32 mouse cellular contexts compared by ENCODE assay signal in genomic region chr2:132936176-132936575, GRCm38 (mm10). TPM values are rescaled to one million over a fixed set of nuclear protein-coding genes. Genes with fewer than 3 reads are reported as not detected.
"Had no signal": no experiment of that assay in that cellular context is flagged by ENCODE, and none has a peak within 500 bp of the region (broad histone marks: within the 10 kb centered on the region; RNA-seq: fewer than 3 reads in every experiment).

No protein-coding gene starts in this region.

- ATAC-seq: liver, embryonic 12.5 days; liver, postnatal 0 days; lung, postnatal 0 days; midbrain, embryonic 13.5 days; midbrain, embryonic 16.5 days had no signal

- DNase-seq: left cerebral cortex, postnatal 4 days; liver; liver, embryonic 13.5 days; liver, postnatal 0 days; lung, adult 18-20 months; lung, adult 2 months; lung, embryonic 14.5 days; lung, postnatal 10 days; lung, postnatal 14 days; lung, postnatal 36 days; lung, postnatal 4 days; midbrain, embryonic 14.5 days had no signal

- H3K9me3 ChIP-seq: limb, embryonic 10.5 days; limb, embryonic 12.5 days; limb, embryonic 13.5 days; limb, embryonic 15.5 days; liver, embryonic 12.5 days; liver, embryonic 13.5 days; liver, embryonic 15.5 days; lung, embryonic 15.5 days; midbrain, embryonic 10.5 days; midbrain, embryonic 12.5 days; midbrain, embryonic 13.5 days had no signal

- H3K9ac ChIP-seq: limb, embryonic 12.5 days; limb, embryonic 13.5 days; limb, embryonic 15.5 days; liver, embryonic 12.5 days; liver, embryonic 13.5 days; liver, embryonic 14.5 days; liver, embryonic 15.5 days; liver, postnatal 0 days; lung, embryonic 14.5 days; lung, embryonic 15.5 days; midbrain, embryonic 12.5 days; midbrain, embryonic 13.5 days had no signal

- H3K4me3 ChIP-seq: left cerebral cortex, adult 2 months; limb, embryonic 10.5 days; limb, embryonic 12.5 days; limb, embryonic 13.5 days; limb, embryonic 15.5 days; liver, embryonic 12.5 days; liver, embryonic 13.5 days; liver, embryonic 15.5 days; lung, embryonic 15.5 days; megakaryocyte, embryonic 14.5 days; midbrain, embryonic 10.5 days; midbrain, embryonic 12.5 days; midbrain, embryonic 13.5 days; myocyte had no signal

- H3K27me3 ChIP-seq: limb, embryonic 12.5 days; limb, embryonic 13.5 days; liver, embryonic 12.5 days; liver, embryonic 13.5 days; liver, embryonic 15.5 days; lung, embryonic 15.5 days; midbrain, embryonic 12.5 days; midbrain, embryonic 13.5 days had no signal

- H3K4me1 ChIP-seq: limb, embryonic 10.5 days; limb, embryonic 12.5 days; limb, embryonic 13.5 days; limb, embryonic 15.5 days; liver, embryonic 12.5 days; liver, embryonic 13.5 days; liver, embryonic 15.5 days; lung, embryonic 15.5 days; megakaryocyte, embryonic 14.5 days; midbrain, embryonic 10.5 days; midbrain, embryonic 12.5 days; midbrain, embryonic 13.5 days had no signal

- H3K27ac ChIP-seq: left cerebral cortex, adult 2 months; limb, embryonic 10.5 days; limb, embryonic 12.5 days; limb, embryonic 13.5 days; limb, embryonic 15.5 days; liver, embryonic 12.5 days; liver, embryonic 13.5 days; liver, embryonic 14.5 days; liver, embryonic 15.5 days; lung, embryonic 15.5 days; macrophage; midbrain, embryonic 10.5 days; midbrain, embryonic 12.5 days; midbrain, embryonic 13.5 days had no signal

- H3K36me3 ChIP-seq: limb, embryonic 10.5 days; limb, embryonic 12.5 days; limb, embryonic 13.5 days; limb, embryonic 15.5 days; liver, embryonic 12.5 days; liver, embryonic 13.5 days; liver, embryonic 15.5 days; lung, embryonic 15.5 days; midbrain, embryonic 10.5 days; midbrain, embryonic 12.5 days; midbrain, embryonic 13.5 days had no signal

- H3K4me2 ChIP-seq: limb, embryonic 12.5 days; limb, embryonic 13.5 days; limb, embryonic 15.5 days; liver, embryonic 11.5 days; liver, embryonic 12.5 days; liver, embryonic 13.5 days; liver, embryonic 15.5 days; lung, embryonic 14.5 days; lung, embryonic 15.5 days; midbrain, embryonic 11.5 days; midbrain, embryonic 12.5 days; midbrain, embryonic 13.5 days had no signal

RNA-seq across cellular contexts. Expression of gene Fermt1, which starts 9.5 kb away (rescaled TPM):
- polyA plus RNA-seq: liver, embryonic 15.5 days; macrophage; midbrain, embryonic 13.5 days; midbrain, embryonic 14.5 days; midbrain, embryonic 16.5 days; midbrain, postnatal 0 days; myocyte had no signal

RNA-seq across cellular contexts. Expression of gene Lrrn4, which starts 55.5 kb away (rescaled TPM):
- polyA plus RNA-seq: macrophage, myocyte had no signal
